Mouse (Mus musculus): Measurements from ENCODE around the gene Slc40a1.

Gene Slc40a1

GRCm38 (mm10) chr1:45882076-45882475, 44.2 kb downstream of the Slc40a1 start:
- no peak for DNase-seq

DNA sequence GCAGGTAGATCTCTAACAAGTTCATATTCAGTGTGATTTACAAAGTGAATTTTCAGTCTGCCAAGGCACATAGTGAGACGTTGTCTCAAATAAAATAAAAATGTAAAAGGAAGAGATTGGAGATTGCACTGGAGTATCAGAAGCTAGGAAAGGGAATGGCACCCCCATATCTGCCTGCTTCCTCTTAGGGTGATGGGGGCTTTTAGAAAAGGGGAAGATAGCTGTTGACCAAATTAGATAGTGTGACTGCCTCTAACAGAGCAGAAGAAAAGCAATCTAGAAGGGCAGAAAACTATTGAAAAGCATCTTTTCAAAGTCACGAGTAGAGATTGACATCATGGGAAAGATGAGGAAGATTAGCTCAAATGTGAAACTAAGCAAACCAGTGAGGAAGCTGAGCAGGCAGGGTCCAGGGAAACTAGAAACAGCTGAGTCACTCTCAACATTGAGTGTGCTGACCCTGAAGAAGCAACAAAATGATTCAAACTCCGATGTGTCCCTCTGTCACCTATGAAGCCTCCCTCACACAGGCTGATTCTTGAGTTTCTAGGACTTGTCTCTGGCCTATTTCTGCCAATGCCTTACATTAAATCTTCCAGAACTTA, 45.0 kb downstream of the Slc40a1 start:
- DNase-seq, result no peak

GRCm38 (mm10) chr1:45877463-45877862, 48.9 kb downstream of the Slc40a1 start:
- no peak for DNase-seq

DNA sequence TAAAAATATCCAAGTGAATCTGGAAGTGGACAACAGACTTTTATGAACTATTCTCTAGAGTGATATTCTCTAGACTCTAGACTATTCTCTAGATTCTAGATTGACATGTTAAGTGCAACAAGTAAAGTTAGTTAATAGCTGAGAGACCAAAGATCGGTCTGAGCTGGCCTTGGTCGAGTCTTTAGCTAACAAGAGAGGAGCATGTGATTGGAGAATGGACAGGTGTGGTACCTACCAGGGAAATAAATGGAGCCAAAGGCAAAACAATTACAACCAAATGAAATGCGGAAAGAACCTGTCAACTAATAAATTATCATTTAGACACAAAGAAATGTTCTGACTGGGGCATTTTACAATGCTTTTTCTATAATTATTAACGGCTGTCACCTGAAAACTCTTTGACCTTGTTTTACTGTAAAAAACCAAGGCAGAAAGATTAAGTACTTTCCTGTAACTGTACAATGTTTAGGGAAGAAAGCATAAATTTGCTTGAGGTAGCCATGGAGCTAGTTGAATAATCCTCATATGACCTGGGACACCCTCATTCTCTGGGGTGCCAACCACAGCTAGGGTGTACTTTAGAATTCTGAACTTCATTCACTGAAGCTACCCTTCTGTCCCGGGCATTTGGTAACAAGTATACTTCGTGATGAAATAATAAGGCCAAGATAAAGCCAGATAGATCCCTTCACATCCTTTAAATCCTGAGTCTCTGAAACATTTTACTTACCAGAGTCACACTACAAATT, 49.7 kb downstream of the Slc40a1 start:
- no peak for DNase-seq

- no peak for DNase-seq
These were observed 50.7 kb downstream of the Slc40a1 start for GRCm38 (mm10) chr1:45875640-45876039.

DNA sequence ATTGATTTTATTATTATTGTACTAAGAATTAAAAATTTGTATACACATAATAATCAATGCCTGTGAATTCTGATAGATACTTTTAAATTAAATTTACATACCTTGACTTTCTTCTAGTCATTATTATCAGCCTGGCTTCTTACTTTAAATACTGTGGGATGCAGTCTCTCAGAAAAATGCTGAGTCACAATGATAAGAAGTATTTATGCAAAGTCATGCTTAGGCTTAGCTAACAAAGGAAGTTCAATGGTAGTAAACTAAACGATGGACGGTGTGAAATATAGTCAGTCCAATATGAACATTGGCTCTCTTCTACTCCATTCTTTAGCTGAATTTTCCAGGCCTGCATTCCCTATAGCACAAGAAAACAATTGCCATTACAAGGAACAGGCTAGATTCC, 53.1 kb downstream of the Slc40a1 start:
- DNase-seq, result no peak

DNA sequence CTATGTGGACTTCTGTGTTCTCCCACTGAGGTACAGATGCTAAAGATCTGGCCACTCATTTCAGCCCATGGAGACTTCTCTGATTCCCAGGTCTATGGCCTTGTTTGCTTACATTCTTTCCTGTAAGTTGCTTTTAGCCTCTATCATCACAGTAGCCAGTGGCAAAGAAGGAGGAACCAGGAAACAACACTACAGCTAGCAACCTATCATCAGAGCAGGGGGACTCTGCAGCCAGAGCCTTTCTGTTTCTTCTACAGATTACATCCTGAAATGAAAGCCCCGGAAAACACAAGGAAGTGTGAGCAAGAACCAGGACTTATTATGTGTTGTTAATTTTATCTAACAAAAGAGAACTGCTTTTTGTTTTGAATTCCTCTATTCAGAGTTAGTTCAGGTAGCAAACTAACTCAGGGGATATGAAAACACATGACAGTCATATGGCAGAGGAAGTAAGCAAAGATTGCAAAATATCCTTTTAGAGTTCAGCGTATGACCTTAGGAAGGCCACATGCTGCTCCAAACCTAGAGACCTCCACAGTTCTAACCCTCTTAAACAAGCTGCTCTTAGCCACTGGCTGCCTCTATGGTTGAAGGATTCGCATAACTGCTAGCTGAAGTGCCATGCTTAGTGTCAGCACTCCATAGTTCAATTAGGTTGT, 57.7 kb downstream of the Slc40a1 start:
- DNase-seq, result no peak

DNA sequence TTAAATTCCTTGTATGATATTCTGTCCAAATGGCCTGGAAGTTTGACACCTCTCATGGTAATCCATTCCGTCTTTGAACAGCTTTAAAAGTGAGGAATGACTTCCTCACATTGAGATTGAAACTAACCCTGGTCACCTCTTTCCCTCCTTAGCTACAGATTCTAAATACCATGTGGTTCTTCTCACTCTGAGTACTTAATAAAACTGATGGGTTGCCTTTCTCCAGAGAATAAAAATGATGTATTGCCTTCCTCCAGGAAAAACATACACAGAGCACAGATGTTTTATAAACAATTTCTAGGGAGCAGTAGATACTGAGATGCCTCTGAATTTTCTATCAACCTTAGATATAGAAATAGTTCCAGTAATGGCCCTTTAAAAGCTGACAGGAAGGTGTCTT, 58.3 kb downstream of the Slc40a1 start:
- no peak for DNase-seq

DNA sequence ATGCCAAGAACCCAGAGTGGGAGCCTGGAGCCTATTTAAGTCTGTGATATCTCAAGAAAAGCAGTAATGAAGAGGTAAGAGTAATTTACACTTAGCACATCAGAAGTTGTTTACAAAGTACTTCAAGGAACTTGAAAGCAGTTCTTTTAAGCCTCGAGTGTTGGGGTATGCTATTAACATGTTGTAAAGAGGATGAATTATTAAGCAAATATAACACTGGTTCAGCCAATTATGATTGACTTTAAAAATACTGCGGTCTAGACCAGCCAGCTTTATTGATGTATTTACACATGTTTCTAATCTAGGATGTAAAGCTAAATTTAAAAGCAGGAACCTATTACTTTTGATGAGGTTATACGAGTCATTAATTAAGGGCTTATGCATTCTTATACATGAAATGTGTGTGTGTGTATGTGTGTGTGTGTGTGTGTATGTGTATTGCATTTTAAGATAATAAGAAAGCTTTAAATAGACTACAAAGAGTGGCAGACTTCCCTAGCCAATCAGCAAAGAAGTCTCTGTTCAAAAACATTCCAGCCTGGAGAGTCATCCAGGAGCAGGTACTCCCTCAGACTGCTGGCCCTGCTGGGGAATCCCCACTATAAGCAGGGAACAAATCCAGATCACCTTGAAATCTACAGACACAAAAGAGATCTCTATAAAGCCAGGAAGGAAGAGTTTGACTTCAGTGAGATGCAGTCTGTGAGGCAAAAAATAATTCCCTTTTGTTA, 59.9 kb downstream of the Slc40a1 start:
- DNase-seq, result no peak

DNA sequence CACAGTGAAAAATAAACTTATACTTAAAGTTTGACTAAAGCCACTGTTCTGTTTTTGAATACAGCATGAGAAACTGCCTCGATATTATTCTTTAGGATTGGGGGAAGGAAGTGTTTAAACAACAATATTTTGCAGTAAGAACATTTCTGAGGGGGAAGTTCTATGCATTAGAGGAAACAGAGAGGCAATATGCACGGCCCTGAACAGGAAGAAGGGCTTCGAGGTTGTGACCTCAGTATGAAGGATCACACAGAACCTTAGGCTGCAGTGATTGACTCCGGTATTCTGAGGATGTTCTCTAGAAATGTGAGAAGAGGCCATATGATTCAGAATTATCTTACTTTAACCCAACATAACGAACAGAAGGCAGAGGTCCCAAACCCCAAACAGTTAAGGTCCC, 60.6 kb downstream of the Slc40a1 start:
- no peak for DNase-seq

GRCm38 (mm10) chr1:45865316-45865715, 61.0 kb downstream of the Slc40a1 start:
- DNase-seq, result peak; percentile 21

GRCm38 (mm10) chr1:45864564-45865014, 61.7 kb downstream of the Slc40a1 start:
- DNase-seq, result peak; percentile 76

- peak; percentile 57 for DNase-seq
These were observed 62.7 kb downstream of the Slc40a1 start for GRCm38 (mm10) chr1:45863641-45864040.

DNA sequence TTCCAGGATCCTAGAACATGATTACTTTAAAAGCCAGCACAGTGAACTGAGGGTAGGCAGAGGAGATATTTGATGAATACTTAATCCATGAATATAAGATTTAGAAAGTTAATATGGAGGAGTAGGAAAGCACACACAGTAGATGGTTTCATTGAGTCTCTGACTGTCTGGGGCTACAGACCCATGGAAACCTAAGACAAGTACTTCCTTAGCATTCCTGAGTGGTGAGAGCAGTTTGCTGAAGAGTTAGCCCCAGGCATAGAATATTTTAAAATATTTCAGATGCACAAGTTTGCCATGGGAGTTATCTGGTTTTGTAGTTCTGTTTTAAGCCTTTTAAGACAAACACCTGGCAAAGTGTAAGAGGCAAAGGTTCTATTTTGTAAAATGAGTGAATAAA, 65.2 kb downstream of the Slc40a1 start:
- no peak for DNase-seq

DNA sequence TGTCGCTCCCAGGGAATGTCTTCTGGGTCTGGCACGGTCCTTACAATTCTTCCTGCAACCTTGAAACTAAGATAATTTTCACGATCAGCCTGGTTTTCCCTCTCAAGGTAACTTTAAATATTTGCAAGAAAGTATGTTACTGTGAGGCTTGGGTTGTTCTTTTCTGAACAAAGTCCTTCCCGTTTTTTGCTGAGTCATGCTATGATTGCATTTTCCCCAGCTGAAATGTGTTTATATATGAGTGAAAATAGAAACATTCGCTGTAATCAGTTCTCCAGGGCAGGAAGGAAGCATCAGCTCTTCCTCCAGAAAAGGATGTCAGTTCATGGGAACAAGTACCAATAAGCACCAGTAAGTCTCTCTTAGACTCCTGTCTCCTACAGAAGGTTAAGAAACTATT, 66.0 kb downstream of the Slc40a1 start:
- peak; percentile 36 for DNase-seq
